Mouse (Mus musculus) forebrain, embryonic 11.5 days (tissue): ENCODE results near the gene Tomm20. TPM values are rescaled to one million over a fixed set of nuclear protein-coding genes. Genes with fewer than 3 reads are reported as not detected.

Experiments
- ATAC-seq: fragments of 200-750 bp; cut with Nextera tagmentation; replicated peaks from 2 replicates; pipeline ENCODE4 v1.8.0; 2017; ENCODE audit warnings: moderate TSS enrichment; ENCODE audit not compliant: low FRiP score
- DNase-seq: peaks from one replicate; pipeline ENCODE4 v3.0.0-alpha.2; 2017; ENCODE audit warnings: low spot score
- H3K27ac ChIP-seq: fragments of 300-500 bp; sonication (generic); 2 replicates; pipeline ENCODE4 v1.5.1; 2014; ENCODE audit warnings: low read depth, low read length
- H3K27me3 ChIP-seq: fragments of 300-500 bp; sonication (generic); 2 replicates; pipeline ENCODE4 v1.6.1; 2014; ENCODE audit warnings: mild to moderate bottlenecking, low read length, mixed read lengths; ENCODE audit not compliant: control insufficient read depth, insufficient read depth
- H3K36me3 ChIP-seq: fragments of 300-500 bp; sonication (generic); 2 replicates; pipeline ENCODE4 v1.6.1; 2014; ENCODE audit warnings: mild to moderate bottlenecking, low read length, moderate library complexity, mixed read lengths; ENCODE audit not compliant: control insufficient read depth, insufficient read depth
- H3K4me1 ChIP-seq: fragments of 300-500 bp; sonication (generic); replicated peaks from 2 replicates; pipeline ENCODE4 v1.6.1; 2014; ENCODE audit warnings: low read length, mixed read lengths; ENCODE audit not compliant: control insufficient read depth, insufficient read depth
- H3K4me2 ChIP-seq: fragments of 300-500 bp; sonication (generic); 2 replicates; pipeline ENCODE4 v1.6.1; 2014; ENCODE audit warnings: low read depth, mild to moderate bottlenecking, low read length, moderate library complexity, mixed read lengths; ENCODE audit not compliant: severe bottlenecking
- H3K4me3 ChIP-seq: fragments of 300-500 bp; sonication (generic); 2 replicates; pipeline ENCODE4 v1.5.1; 2014; ENCODE audit warnings: low read depth, low read length
- H3K9ac ChIP-seq: fragments of 300-500 bp; sonication (generic); 2 replicates; pipeline ENCODE4 v1.6.1; 2014; ENCODE audit warnings: low read length
- H3K9me3 ChIP-seq: fragments of 300-500 bp; sonication (generic); 2 replicates; pipeline ENCODE4 v1.6.1; 2016; ENCODE audit warnings: low read length, mixed read lengths; ENCODE audit not compliant: control insufficient read depth
- WGBS: fragments of 180-500 bp; shearing (Covaris S2); extraction: QIAGEN DNeasy Blood & Tissue Kit; methylation state at CpG from one replicate; pipeline ENCODE4 v1.1.7; 2014; 5-methylcytosine and 5-hydroxymethylcytosine counted together
- polyA plus RNA-seq: library from polyadenylated mRNA; unstranded; fragments of >200 nt; fragmentation: Nextera tagmentation; extraction: Ambion mirVana; gene quantifications from 2 replicates; pipeline ENCODE4 v1.2.1, GENCODE M21; 2014

Gene Tomm20
- polyA plus RNA-seq, 1 experiment from 2014 or later: 219 TPM

DNA sequence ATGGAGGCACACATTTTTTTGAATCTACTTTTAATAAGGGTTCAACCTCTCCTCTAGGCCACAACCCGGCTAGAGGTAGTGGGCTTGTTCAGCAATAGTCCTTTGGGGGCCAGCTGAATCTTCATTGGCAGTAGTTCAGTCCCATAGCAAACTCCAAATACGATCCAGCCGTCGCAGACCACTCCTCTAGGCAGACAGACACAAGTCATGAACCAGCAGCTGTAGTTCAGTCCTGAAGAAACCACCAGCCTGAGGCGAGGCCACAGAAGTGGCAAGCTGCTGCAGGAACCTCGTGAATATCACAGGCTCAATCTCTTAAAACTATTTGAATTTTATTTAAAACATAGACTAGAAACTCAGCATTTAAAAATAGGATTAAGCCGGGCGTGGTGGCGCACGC lies 32.4 kb upstream of the Tomm20 start:
- Histone ChIP-seq H3K9me3 (no peaks in the 10 kb centered on the region), H3K27me3 (peaks cover 2% of the 10 kb centered on the region; the same call in 1 of the 2 replicates), H3K4me3 (no peak overlapping the region), H3K4me1 (no peaks in the 10 kb centered on the region), H3K27ac (no peak overlapping the region), H3K36me3 (no peaks in the 10 kb centered on the region), H3K4me2 (no peak overlapping the region), H3K9ac (no peak overlapping the region)
- 83% methylated on average over 10 of the region's 10 CpGs for WGBS
- ATAC-seq: no peak
- peak; percentile 48 for DNase-seq

DNA sequence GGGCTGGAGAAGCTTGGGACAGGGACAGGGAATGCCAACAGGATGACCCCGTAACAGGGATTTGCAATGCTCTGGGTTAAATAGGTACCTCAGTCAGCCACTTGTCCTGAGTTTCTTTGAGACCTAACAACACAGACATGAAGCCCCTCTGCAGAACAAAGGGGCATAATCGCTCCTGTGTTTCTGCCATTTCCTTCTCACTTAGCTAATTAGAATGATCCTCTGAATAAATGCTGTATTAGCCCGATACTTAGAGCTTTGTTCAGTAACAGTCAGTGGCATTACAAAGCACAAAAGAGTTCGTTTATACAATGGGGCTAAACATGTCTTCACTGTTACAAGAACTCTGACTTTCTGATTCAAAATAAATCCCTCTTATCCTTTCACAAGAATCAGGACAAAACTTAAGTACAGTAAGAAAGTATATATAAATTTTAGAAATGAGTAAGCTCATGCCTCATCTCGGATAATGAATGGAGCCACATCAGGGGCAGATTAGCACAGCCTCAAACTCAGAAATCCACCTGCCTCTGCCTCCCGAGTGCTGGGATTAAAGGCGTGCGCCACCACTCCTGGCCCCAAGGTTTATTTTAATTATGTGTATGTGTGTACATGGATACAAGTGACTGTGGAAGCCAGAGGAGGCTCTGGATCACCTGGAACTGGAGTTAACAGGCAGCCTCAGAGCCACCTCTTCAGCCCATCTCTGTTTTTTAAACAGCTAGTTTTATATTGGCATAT lies 31.1 kb upstream of the Tomm20 start:
- Histone ChIP-seq H3K9me3 (no peaks in the 10 kb centered on the region), H3K4me3 (no peak overlapping the region), H3K4me2 (no peak overlapping the region), H3K27ac (no peak overlapping the region), H3K4me1 (no peaks in the 10 kb centered on the region), H3K27me3 (peaks cover 2% of the 10 kb centered on the region; the same call in 1 of the 2 replicates), H3K9ac (no peak overlapping the region), H3K36me3 (no peaks in the 10 kb centered on the region)
- whole genome bisulfite sequencing: 55% methylated on average over 8 of the region's 8 CpGs
- DNase-seq (peak; percentile 39), ATAC-seq (no peak)

- Histone ChIP-seq H3K9me3 (no peaks in the 10 kb centered on the region), H3K36me3 (no peaks in the 10 kb centered on the region), H3K4me1 (no peaks in the 10 kb centered on the region), H3K4me2 (no peak overlapping the region), H3K27me3 (peaks cover 2% of the 10 kb centered on the region; the same call in 1 of the 2 replicates), H3K4me3 (no peak overlapping the region), H3K9ac (no peak overlapping the region), H3K27ac (no peak overlapping the region)
- 27% methylated on average over 1 of the region's 1 CpGs for WGBS
- DNase-seq (peak; percentile 24), ATAC-seq (no peak)
These were observed 30.1 kb upstream of the Tomm20 start for GRCm38 (mm10) chr8:126975706-126976105.

GRCm38 (mm10) chr8:126974511-126974910 lies 28.9 kb upstream of the Tomm20 start:
- H3K4me2 ChIP-seq: no peak overlapping the region
- H3K27ac ChIP-seq: no peak overlapping the region
- H3K4me3 ChIP-seq: no peak overlapping the region
- peaks cover 2% of the 10 kb centered on the region; the same call in 1 of the 2 replicates for H3K27me3 ChIP-seq
- 87% methylated on average over 4 of the region's 4 CpGs for WGBS
- H3K9ac ChIP-seq: no peak overlapping the region
- no peaks in the 10 kb centered on the region for H3K9me3 ChIP-seq
- peaks cover 3% of the 10 kb centered on the region; the same call in 1 of the 2 replicates for H3K4me1 ChIP-seq
- DNase-seq (peak; percentile 29), ATAC-seq (no peak)
- H3K36me3 ChIP-seq: no peaks in the 10 kb centered on the region

DNA sequence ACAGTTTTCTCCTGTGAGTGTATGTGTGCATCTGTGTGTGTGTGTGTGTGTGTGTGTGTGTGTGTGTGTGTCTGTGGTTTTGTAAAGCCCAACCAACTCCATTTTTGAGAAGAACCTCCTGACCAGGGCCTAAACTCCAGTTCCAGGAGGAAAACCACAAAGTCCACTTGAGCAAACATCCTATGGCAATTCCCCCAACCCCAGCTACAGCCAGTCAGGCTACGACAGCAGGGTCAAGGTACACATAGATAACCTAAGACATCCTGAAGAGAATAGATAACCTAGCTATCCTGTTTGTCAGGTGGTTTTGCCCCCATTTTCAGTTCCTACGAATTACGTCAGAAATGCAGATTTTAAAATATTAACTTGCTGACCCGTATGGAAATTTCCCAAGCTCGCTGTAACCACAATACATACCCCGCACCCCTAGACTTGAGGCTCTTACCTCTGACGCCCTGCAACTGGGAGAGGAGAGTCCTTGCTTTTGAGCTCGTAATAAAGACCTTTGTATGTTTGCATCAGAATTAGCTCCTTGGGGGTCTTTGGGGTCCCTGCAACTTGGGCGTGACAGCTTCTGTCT lies 28.1 kb upstream of the Tomm20 start:
- peak; percentile 26 for DNase-seq
- Histone ChIP-seq H3K36me3 (no peaks in the 10 kb centered on the region), H3K4me2 (no peak overlapping the region), H3K27me3 (peaks cover 2% of the 10 kb centered on the region; the same call in 1 of the 2 replicates), H3K27ac (no peak overlapping the region), H3K9ac (no peak overlapping the region), H3K4me1 (peaks cover 3% of the 10 kb centered on the region; the same call in 1 of the 2 replicates), H3K9me3 (no peaks in the 10 kb centered on the region), H3K4me3 (no peak overlapping the region)
- ATAC-seq: no peak
- 73% methylated on average over 9 of the region's 9 CpGs for WGBS

GRCm38 (mm10) chr8:126972649-126973048 lies 27.0 kb upstream of the Tomm20 start:
- H3K4me2 ChIP-seq: no peak overlapping the region
- no peak overlapping the region for H3K9ac ChIP-seq
- no peak overlapping the region for H3K4me3 ChIP-seq
- ATAC-seq: no peak
- no peak overlapping the region for H3K27ac ChIP-seq
- peak; percentile 21 for DNase-seq
- no peaks in the 10 kb centered on the region; the same call in 1 of the 2 replicates for H3K27me3 ChIP-seq
- H3K9me3 ChIP-seq: no peaks in the 10 kb centered on the region
- peaks cover 3% of the 10 kb centered on the region; the same call in 1 of the 2 replicates for H3K4me1 ChIP-seq
- no peaks in the 10 kb centered on the region for H3K36me3 ChIP-seq
- 79% methylated on average over 2 of the region's 2 CpGs for WGBS

DNA sequence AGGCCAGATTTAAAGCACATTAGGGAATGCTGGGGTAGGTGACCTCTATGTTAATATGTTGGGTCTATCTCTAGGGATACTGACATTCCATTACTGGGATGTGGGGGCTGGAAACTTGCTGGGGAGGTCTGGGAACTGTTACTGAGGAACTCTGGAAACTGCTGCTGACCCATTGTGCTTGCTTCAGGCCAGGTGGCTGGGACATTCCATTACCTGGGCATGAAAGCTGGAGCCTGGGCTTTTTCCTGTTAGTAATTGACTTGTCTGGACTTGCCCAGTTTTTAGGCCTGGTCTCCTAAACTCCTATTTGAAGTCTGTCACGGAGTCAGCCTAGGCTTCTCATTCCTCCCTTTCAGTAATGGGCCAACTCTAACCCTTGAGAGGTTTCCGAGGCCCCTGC lies 26.5 kb upstream of the Tomm20 start:
- peaks cover 3% of the 10 kb centered on the region; the same call in 1 of the 2 replicates for H3K4me1 ChIP-seq

GRCm38 (mm10) chr8:126971314-126971664 lies 25.6 kb upstream of the Tomm20 start:
- Histone ChIP-seq H3K9me3 (no peaks in the 10 kb centered on the region), H3K4me3 (peak overlapping the region; percentile 96), H3K27ac (no peak overlapping the region), H3K9ac (peak overlapping the region; percentile 37), H3K4me2 (peak overlapping the region; percentile 65), H3K27me3 (no peaks in the 10 kb centered on the region), H3K4me1 (peaks cover 3% of the 10 kb centered on the region; the same call in 1 of the 2 replicates), H3K36me3 (no peaks in the 10 kb centered on the region)
- 14% methylated on average over 13 of the region's 13 CpGs for WGBS
- DNase-seq: no peak
- peak; percentile 62; the same call in 1 of the 2 replicates for ATAC-seq

More for the DNA sequence above, 26.5 kb upstream of the Tomm20 start:
- Histone ChIP-seq H3K4me3 (no peak overlapping the region), H3K27me3 (no peaks in the 10 kb centered on the region), H3K4me2 (no peak overlapping the region), H3K9ac (no peak overlapping the region), H3K9me3 (no peaks in the 10 kb centered on the region), H3K36me3 (no peaks in the 10 kb centered on the region), H3K27ac (no peak overlapping the region)
- ATAC-seq (no peak), DNase-seq (peak; percentile 42)
- 91% methylated on average over 2 of the region's 2 CpGs for WGBS
